Mouse (Mus musculus): ENCODE data around the gene Camk2d. TPM values are rescaled to one million over a fixed set of nuclear protein-coding genes. Genes with fewer than 3 reads are reported as not detected.

The Camk2d gene
- total RNA-seq, 2 experiments from 2014 or later = 90.2 to 95.1 TPM

GRCm38 (mm10) chr3:126802988-126803387, 206.9 kb downstream of the Camk2d start:
- no peak for DNase-seq (ENCODE audit: low spot score in 2 of 2)

GRCm38 (mm10) chr3:126804968-126805367, 208.9 kb downstream of the Camk2d start:
- no peak for DNase-seq (ENCODE audit: low spot score in 2 of 2)

- DNase-seq (ENCODE audit: low spot score in 2 of 2) = no peak
Observed at GRCm38 (mm10) chr3:126806145-126806544, 210.0 kb downstream of the Camk2d start.

GRCm38 (mm10) chr3:126809915-126810314, 213.8 kb downstream of the Camk2d start:
- DNase-seq (ENCODE audit: low spot score in 2 of 2) = no peak

- DNase-seq (ENCODE audit: low spot score in 2 of 2) = no peak
Observed at GRCm38 (mm10) chr3:126810372-126811090, 214.4 kb downstream of the Camk2d start.

- no peak for DNase-seq (ENCODE audit: low spot score in 2 of 2)
Observed at GRCm38 (mm10) chr3:126811646-126812045, 215.5 kb downstream of the Camk2d start.

GRCm38 (mm10) chr3:126822374-126822773, 226.3 kb downstream of the Camk2d start:
- DNase-seq (ENCODE audit: low spot score in 2 of 2) = no peak

- DNase-seq (ENCODE audit: low spot score in 2 of 2) = no peak
Observed at GRCm38 (mm10) chr3:126824930-126825329, 228.8 kb downstream of the Camk2d start.

- no peak for DNase-seq (ENCODE audit: low spot score in 2 of 2)
Observed at GRCm38 (mm10) chr3:126826172-126826571, 230.1 kb downstream of the Camk2d start.

- no peak for DNase-seq (ENCODE audit: low spot score in 2 of 2)
Observed at GRCm38 (mm10) chr3:126827900-126828299, 231.8 kb downstream of the Camk2d start.

- no peak for DNase-seq (ENCODE audit: low spot score in 2 of 2)
Observed at GRCm38 (mm10) chr3:126829817-126830216, 233.7 kb downstream of the Camk2d start.

- peak; percentile 35 to 36 for DNase-seq (ENCODE audit: low spot score in 2 of 2)
Observed at GRCm38 (mm10) chr3:126831418-126832138, 235.5 kb downstream of the Camk2d start.

- no peak for DNase-seq (ENCODE audit: low spot score in 2 of 2)
Observed at GRCm38 (mm10) chr3:126834641-126835167, 238.6 kb downstream of the Camk2d start.

GRCm38 (mm10) chr3:126842780-126843179, 246.7 kb downstream of the Camk2d start:
- DNase-seq (ENCODE audit: low spot score in 2 of 2) = no peak

GRCm38 (mm10) chr3:126844809-126845208, 248.7 kb downstream of the Camk2d start:
- DNase-seq (ENCODE audit: low spot score in 2 of 2) = no peak

- DNase-seq (ENCODE audit: low spot score in 2 of 2) = no peak
Observed at GRCm38 (mm10) chr3:126848081-126848480, 252.0 kb downstream of the Camk2d start.

- no peak for DNase-seq (ENCODE audit: low spot score in 2 of 2)
Observed at GRCm38 (mm10) chr3:126860442-126860841, 264.3 kb downstream of the Camk2d start.

GRCm38 (mm10) chr3:126869561-126869960, 273.5 kb downstream of the Camk2d start:
- no peak for DNase-seq (ENCODE audit: low spot score in 2 of 2)

GRCm38 (mm10) chr3:126870688-126871087, 274.6 kb downstream of the Camk2d start:
- DNase-seq (ENCODE audit: low spot score in 2 of 2) = no peak

- DNase-seq (ENCODE audit: low spot score in 2 of 2) = no peak
Observed at GRCm38 (mm10) chr3:126878233-126878632, 282.1 kb downstream of the Camk2d start.

GRCm38 (mm10) chr3:126886090-126886489, 290.0 kb downstream of the Camk2d start:
- DNase-seq (ENCODE audit: low spot score in 2 of 2) = no peak

GRCm38 (mm10) chr3:126886644-126887043, 290.5 kb downstream of the Camk2d start:
- DNase-seq (ENCODE audit: low spot score in 2 of 2) = no peak
